In genomic region chr9:118476211-118476765, GRCm38 (mm10) we compare ENCODE assay signal across 9 mouse cellular contexts. TPM values are rescaled to one million over a fixed set of nuclear protein-coding genes. Genes with fewer than 3 reads are reported as not detected.
DNase-seq lines count a peak whose midpoint lies in the region; ATAC-seq and TF ChIP-seq lines count a peak whose summit lies in the region.
"Had no signal": no experiment of that assay in that cellular context is flagged by ENCODE, and none has a peak within 500 bp of the region (broad histone marks: within the 10 kb centered on the region; RNA-seq: fewer than 3 reads in every experiment).

No protein-coding gene starts in this region.

- no peak for TF ChIP-seq CTCF in cerebellum, adult 2 months (IDR thresholded peaks at IDR 0.05; ENCODE audit: borderline replicate concordance, insufficient read depth, low read depth, low read length)

- no peak for TF ChIP-seq POLR2A in cerebellum, adult 2 months (IDR thresholded peaks at IDR 0.05; ENCODE audit: borderline replicate concordance, insufficient read depth, low read length)
- TF ChIP-seq POLR2A in limb, embryonic 14.5 days (IDR thresholded peaks at IDR 0.05; ENCODE audit: borderline replicate concordance, extremely low read depth, insufficient read depth, insufficient read length), result no peak

- H3K36me3 ChIP-seq in forebrain, embryonic 10.5 days (replicated peaks), result no peaks in the 10 kb centered on the region
- no peaks in the 10 kb centered on the region for H3K36me3 ChIP-seq in limb, embryonic 14.5 days (ENCODE audit: control insufficient read depth, insufficient read depth, low read length)

- H3K27me3 ChIP-seq in cerebellum, adult 2 months (ENCODE audit: control insufficient read depth, insufficient read depth, low read length), result no peaks in the 10 kb centered on the region
- H3K27me3 ChIP-seq in forebrain, embryonic 10.5 days (ENCODE audit: poor library complexity, severe bottlenecking), result peaks cover 97% of the 10 kb centered on the region
- H3K27me3 ChIP-seq in limb, embryonic 14.5 days (ENCODE audit: control insufficient read depth, insufficient read depth, low read length), result peaks cover 82% of the 10 kb centered on the region

- ATAC-seq in cerebellum, adult (ENCODE audit: insufficient number of reproducible peaks, low FRiP score, low TSS enrichment), result no peak
- no peak for ATAC-seq in limb, embryonic 14.5 days (ENCODE audit: low FRiP score, low read depth)

- no peaks in the 10 kb centered on the region for H3K9me3 ChIP-seq in forebrain, embryonic 10.5 days
- no peaks in the 10 kb centered on the region for H3K9me3 ChIP-seq in limb, embryonic 14.5 days (ENCODE audit: control insufficient read depth, low read length)

- no peaks in the 10 kb centered on the region for H3K4me1 ChIP-seq in cerebellum, adult 2 months (ENCODE audit: control insufficient read depth, insufficient read depth, low read length)
- peaks cover 39% of the 10 kb centered on the region for H3K4me1 ChIP-seq in forebrain, embryonic 10.5 days
- H3K4me1 ChIP-seq in limb, embryonic 14.5 days (ENCODE audit: control insufficient read depth, insufficient read depth, low read length), result peaks cover 14% of the 10 kb centered on the region; the same call in 1 of the 2 replicates

- H3K27ac ChIP-seq in cerebellum, adult 2 months (ENCODE audit: insufficient read depth, low read length), result no peak overlapping the region
- H3K27ac ChIP-seq in forebrain, embryonic 10.5 days, result peak overlapping the region; percentile 40; the same call in 1 of the 2 replicates
- H3K27ac ChIP-seq in limb, embryonic 14.5 days (replicated peaks; ENCODE audit: low read depth, low read length), result no peak overlapping the region

- H3K4me3 ChIP-seq in cerebellum, adult 2 months (replicated peaks; ENCODE audit: insufficient read depth, low read depth, low read length), result peak overlapping the region; percentile 54
- peak overlapping the region; percentile 46 for H3K4me3 ChIP-seq in forebrain, embryonic 10.5 days
- H3K4me3 ChIP-seq in limb, embryonic 14.5 days (replicated peaks; ENCODE audit: low read length), result peak overlapping the region; percentile 42; the same call in 1 of the 2 replicates

- DNase-seq in cerebellum, adult 2 months, result peak; percentile 58 to 67
- peak; percentile 15 for DNase-seq in CD4-positive helper T cell, adult 2 months (ENCODE audit: low read depth, low spot score)
- DNase-seq in forebrain, embryonic 10.5 days (ENCODE audit: extremely low spot score, low spot score), result peak; percentile 44
- no peak for DNase-seq in limb, embryonic 14.5 days (ENCODE audit: low spot score)
- DNase-seq in adrenal gland, postnatal 14 days, result no peak
- no peak for DNase-seq in gastrocnemius, postnatal 25 days
- DNase-seq in gastrocnemius, adult 18-20 months (ENCODE audit: low spot score), result no peak
- DNase-seq: kidney, postnatal 25 days had no signal

- WGBS in cerebellum, adult 2 months, result 6% methylated on average over 22 of the region's 22 CpGs
- under 1% methylated on average over 22 of the region's 22 CpGs for WGBS in forebrain, embryonic 10.5 days
- 1% methylated on average over 22 of the region's 22 CpGs for WGBS in limb, embryonic 14.5 days

- H3K9ac ChIP-seq in limb, embryonic 14.5 days (ENCODE audit: low read depth, low read length, severe bottlenecking), result no peak overlapping the region

- H3K4me2 ChIP-seq in limb, embryonic 14.5 days (replicated peaks; ENCODE audit: low read depth, low read length, severe bottlenecking), result peak overlapping the region; percentile 75; the same call in 1 of the 2 replicates

RNA-seq across cellular contexts. Expression of gene Eomes, which starts 1.7 kb away (rescaled TPM):
- polyA plus RNA-seq in cerebellum, adult 2 months (2012; rRNA removed), result 6.0 and 6.9 TPM in 2 replicates
- polyA plus RNA-seq in forebrain, embryonic 10.5 days (2016; fragmentation: Nextera tagmentation; extraction: Ambion mirVana), result 6.2 and 7.7 TPM in 2 replicates
- polyA plus RNA-seq in limb, embryonic 14.5 days (2012; rRNA removed), result 0.97 and 1.0 TPM in 2 replicates
- polyA plus RNA-seq in limb, embryonic 14.5 days (2014; fragmentation: Nextera tagmentation; extraction: Ambion mirVana), result 0.18 and 0.59 TPM in 2 replicates
- 0.22 and 0.86 TPM in 2 replicates for total RNA-seq in adrenal gland, postnatal 14 days (2021)
- not detected for total RNA-seq in gastrocnemius, postnatal 25 days (2021)
- total RNA-seq in gastrocnemius, adult 18-20 months (2021), result not detected

RNA-seq across cellular contexts. Expression of gene Golga4, which starts 29.8 kb away (rescaled TPM):
- 61.5 and 65.7 TPM in 2 replicates for polyA plus RNA-seq in cerebellum, adult 2 months (2012; rRNA removed)
- polyA plus RNA-seq in forebrain, embryonic 10.5 days (2016; fragmentation: Nextera tagmentation; extraction: Ambion mirVana), result 40.0 and 42.1 TPM in 2 replicates
- 44.3 and 54.5 TPM in 2 replicates for polyA plus RNA-seq in limb, embryonic 14.5 days (2012; rRNA removed)
- polyA plus RNA-seq in limb, embryonic 14.5 days (2014; fragmentation: Nextera tagmentation; extraction: Ambion mirVana), result 47.2 and 61.7 TPM in 2 replicates
- 103 TPM in 2 replicates for total RNA-seq in adrenal gland, postnatal 14 days (2021)
- total RNA-seq in gastrocnemius, postnatal 25 days (2021), result 100 to 1,000 TPM; 243 to 283 TPM
- total RNA-seq in gastrocnemius, adult 18-20 months (2021), result 100 to 1,000 TPM; 385 to 446 TPM

Comparison
In these comparisons a context has a peak if more than half of its experiments do, and no peak if none do; other contexts are left out.
1. DNase-seq: peak in cerebellum, adult 2 months (2 of 2), CD4-positive helper T cell, adult 2 months (single experiment) and forebrain, embryonic 10.5 days (single experiment); none in limb, embryonic 14.5 days (single experiment), adrenal gland, postnatal 14 days (single experiment), gastrocnemius, postnatal 25 days (single experiment) and gastrocnemius, adult 18-20 months (single experiment).
2. Peak in every context shown above with its lines, with median percentiles within 50 percentile points of each other: H3K4me3 ChIP-seq.